Mouse (Mus musculus): ENCODE results near the gene Vps13d. TPM values are rescaled to one million over a fixed set of nuclear protein-coding genes. Genes with fewer than 3 reads are reported as not detected.

The Vps13d gene
- polyA plus RNA-seq, 1 experiment from 2014 or later = 6.4 TPM

- DNase-seq (ENCODE audit: low spot score) = no peak
- WGBS = 60% methylated on average over 4 of the region's 4 CpGs
- H3K36me3 ChIP-seq = peaks cover 47% of the 10 kb centered on the region; the same call in 1 of the 2 replicates
- H3K4me1 ChIP-seq = peaks cover 35% of the 10 kb centered on the region
- H3K27ac ChIP-seq = peak overlapping the region; percentile 16; the same call in 1 of the 2 replicates
- no peaks in the 10 kb centered on the region for H3K9me3 ChIP-seq
- H3K27me3 ChIP-seq (ENCODE audit: insufficient read depth, poor library complexity, severe bottlenecking) = no peaks in the 10 kb centered on the region
- no peak overlapping the region for H3K4me3 ChIP-seq
These were observed 143.4 kb downstream of the Vps13d start for GRCm38 (mm10) chr4:145051209-145051969.

GRCm38 (mm10) chr4:145050518-145051208 lies 144.1 kb downstream of the Vps13d start:
- H3K27me3 ChIP-seq (ENCODE audit: insufficient read depth, poor library complexity, severe bottlenecking) = no peaks in the 10 kb centered on the region
- peaks cover 48% of the 10 kb centered on the region; the same call in 1 of the 2 replicates for H3K36me3 ChIP-seq
- 39% methylated on average over 8 of the region's 8 CpGs for WGBS
- no peak overlapping the region for H3K27ac ChIP-seq
- no peak overlapping the region for H3K4me3 ChIP-seq
- no peak for DNase-seq (ENCODE audit: low spot score)
- peaks cover 35% of the 10 kb centered on the region for H3K4me1 ChIP-seq
- no peaks in the 10 kb centered on the region for H3K9me3 ChIP-seq

- no peak overlapping the region for H3K4me3 ChIP-seq
- no peak for DNase-seq (ENCODE audit: low spot score)
- peaks cover 33% of the 10 kb centered on the region for H3K4me1 ChIP-seq
- no peaks in the 10 kb centered on the region for H3K9me3 ChIP-seq
- 69% methylated on average over 5 of the region's 5 CpGs for WGBS
- peaks cover 42% of the 10 kb centered on the region for H3K36me3 ChIP-seq
- no peak overlapping the region for H3K27ac ChIP-seq
- H3K27me3 ChIP-seq (ENCODE audit: insufficient read depth, poor library complexity, severe bottlenecking) = no peaks in the 10 kb centered on the region
These were observed 146.8 kb downstream of the Vps13d start for GRCm38 (mm10) chr4:145047964-145048363.

GRCm38 (mm10) chr4:145046032-145046401 lies 148.8 kb downstream of the Vps13d start:
- H3K27ac ChIP-seq = no peak overlapping the region
- H3K9me3 ChIP-seq = no peaks in the 10 kb centered on the region
- H3K27me3 ChIP-seq (ENCODE audit: insufficient read depth, poor library complexity, severe bottlenecking) = no peaks in the 10 kb centered on the region
- no peak overlapping the region for H3K4me3 ChIP-seq
- DNase-seq (ENCODE audit: low spot score) = no peak
- H3K4me1 ChIP-seq = peaks cover 30% of the 10 kb centered on the region
- H3K36me3 ChIP-seq = peaks cover 50% of the 10 kb centered on the region
- 89% methylated on average over 8 of the region's 8 CpGs for WGBS

GRCm38 (mm10) chr4:145045312-145046031 lies 149.3 kb downstream of the Vps13d start:
- WGBS = 84% methylated on average over 5 of the region's 5 CpGs
- peaks cover 50% of the 10 kb centered on the region for H3K36me3 ChIP-seq
- H3K27me3 ChIP-seq (ENCODE audit: insufficient read depth, poor library complexity, severe bottlenecking) = no peaks in the 10 kb centered on the region
- H3K27ac ChIP-seq = no peak overlapping the region
- DNase-seq (ENCODE audit: low spot score) = no peak
- H3K4me3 ChIP-seq = no peak overlapping the region
- no peaks in the 10 kb centered on the region for H3K9me3 ChIP-seq
- peaks cover 29% of the 10 kb centered on the region for H3K4me1 ChIP-seq

- no peaks in the 10 kb centered on the region for H3K27me3 ChIP-seq (ENCODE audit: insufficient read depth, poor library complexity, severe bottlenecking)
- H3K36me3 ChIP-seq = peaks cover 49% of the 10 kb centered on the region
- no peak for DNase-seq (ENCODE audit: low spot score)
- H3K9me3 ChIP-seq = no peaks in the 10 kb centered on the region
- no peak overlapping the region for H3K4me3 ChIP-seq
- WGBS = 76% methylated on average over 6 of the region's 6 CpGs
- 0 out of 2 replicates have a peak overlapping the region, but pooled peaks have one; percentile 25 for H3K27ac ChIP-seq
- peaks cover 31% of the 10 kb centered on the region for H3K4me1 ChIP-seq
These were observed 153.5 kb downstream of the Vps13d start for GRCm38 (mm10) chr4:145041223-145041870.

GRCm38 (mm10) chr4:145037631-145038416 lies 157.0 kb downstream of the Vps13d start:
- no peak for DNase-seq (ENCODE audit: low spot score)
- no peak overlapping the region for H3K27ac ChIP-seq
- peaks cover 25% of the 10 kb centered on the region for H3K36me3 ChIP-seq
- no peaks in the 10 kb centered on the region for H3K9me3 ChIP-seq
- H3K4me3 ChIP-seq = no peak overlapping the region
- no peaks in the 10 kb centered on the region for H3K27me3 ChIP-seq (ENCODE audit: insufficient read depth, poor library complexity, severe bottlenecking)
- H3K4me1 ChIP-seq = peaks cover 59% of the 10 kb centered on the region
- 83% methylated on average over 5 of the region's 5 CpGs for WGBS

- WGBS = 61% methylated on average over 3 of the region's 3 CpGs
- Histone ChIP-seq H3K4me3 (no peak overlapping the region), H3K27ac (no peak overlapping the region), H3K9me3 (no peaks in the 10 kb centered on the region), H3K36me3 (peaks cover 18% of the 10 kb centered on the region), H3K4me1 (peaks cover 54% of the 10 kb centered on the region), H3K27me3 (ENCODE audit: insufficient read depth, poor library complexity, severe bottlenecking) (no peaks in the 10 kb centered on the region)
- no peak for DNase-seq (ENCODE audit: low spot score)
These were observed 157.8 kb downstream of the Vps13d start for GRCm38 (mm10) chr4:145037006-145037405.

GRCm38 (mm10) chr4:145035450-145035849 lies 159.4 kb downstream of the Vps13d start:
- no peak for DNase-seq (ENCODE audit: low spot score)
- no peak overlapping the region for H3K4me3 ChIP-seq
- no peaks in the 10 kb centered on the region for H3K9me3 ChIP-seq
- WGBS = 56% methylated on average over 3 of the region's 3 CpGs
- H3K4me1 ChIP-seq = peaks cover 50% of the 10 kb centered on the region
- H3K36me3 ChIP-seq = peaks cover 11% of the 10 kb centered on the region; the same call in 1 of the 2 replicates
- peak overlapping the region; percentile 70; the same call in 1 of the 2 replicates for H3K27ac ChIP-seq
- H3K27me3 ChIP-seq (ENCODE audit: insufficient read depth, poor library complexity, severe bottlenecking) = no peaks in the 10 kb centered on the region

- Histone ChIP-seq H3K36me3 (peaks cover 11% of the 10 kb centered on the region; the same call in 1 of the 2 replicates), H3K27me3 (ENCODE audit: insufficient read depth, poor library complexity, severe bottlenecking) (no peaks in the 10 kb centered on the region), H3K4me1 (peaks cover 49% of the 10 kb centered on the region), H3K9me3 (no peaks in the 10 kb centered on the region), H3K27ac (peak overlapping the region; percentile 70), H3K4me3 (peak overlapping the region; percentile 18)
- 11% methylated on average over 11 of the region's 11 CpGs for WGBS
- peak; percentile 84 for DNase-seq (ENCODE audit: low spot score)
These were observed 160.1 kb downstream of the Vps13d start for GRCm38 (mm10) chr4:145034506-145035243.

- H3K4me3 ChIP-seq = no peak overlapping the region
- no peaks in the 10 kb centered on the region for H3K9me3 ChIP-seq
- WGBS = 19% methylated on average over 2 of the region's 2 CpGs
- peaks cover 7% of the 10 kb centered on the region; the same call in 1 of the 2 replicates for H3K36me3 ChIP-seq
- no peaks in the 10 kb centered on the region for H3K27me3 ChIP-seq (ENCODE audit: insufficient read depth, poor library complexity, severe bottlenecking)
- H3K4me1 ChIP-seq = peaks cover 59% of the 10 kb centered on the region
- DNase-seq (ENCODE audit: low spot score) = no peak
- H3K27ac ChIP-seq = no peak overlapping the region
These were observed 161.4 kb downstream of the Vps13d start for GRCm38 (mm10) chr4:145033392-145033791.

Data from heart, embryonic 10.5 days (tissue).